ENCODE assay signal across 14 mouse cellular contexts in genomic region chr9:122185953-122186352, GRCm38 (mm10).
A peak's percentile ranks its signal among the peaks of the same experiment; 100 is the strongest.
DNase-seq lines count a peak whose midpoint lies in the region; ATAC-seq lines count a peak whose summit lies in the region.
"Had no signal": no experiment of that assay in that cellular context is flagged by ENCODE, and none has a peak within 500 bp of the region (broad histone marks: within the 10 kb centered on the region; RNA-seq: fewer than 3 reads in every experiment).

No protein-coding gene starts in this region.

- peaks cover 41% of the 10 kb centered on the region for H3K4me1 ChIP-seq in heart, embryonic 12.5 days (replicated peaks)
- peaks cover 30% of the 10 kb centered on the region for H3K4me1 ChIP-seq in brown adipose tissue, adult 24 weeks (ENCODE audit: control insufficient read depth, insufficient read depth, insufficient read length, low read length)
- H3K4me1 ChIP-seq in intestine, embryonic 16.5 days (ENCODE audit: control insufficient read depth, insufficient read depth, low read length) = peaks cover 12% of the 10 kb centered on the region
- H3K4me1 ChIP-seq: midbrain, embryonic 12.5 days had no signal

- no peaks in the 10 kb centered on the region for H3K27me3 ChIP-seq in heart, embryonic 12.5 days (replicated peaks)
- no peaks in the 10 kb centered on the region for H3K27me3 ChIP-seq in intestine, embryonic 16.5 days (replicated peaks; ENCODE audit: control insufficient read depth, insufficient read depth, low read length)
- H3K27me3 ChIP-seq: midbrain, embryonic 12.5 days had no signal

- DNase-seq in heart, adult 18-20 months = peak; percentile 54 to 56
- peak; percentile 37 for DNase-seq in kidney, postnatal 10 days
- DNase-seq in kidney, adult 9 months = no peak
- DNase-seq in retina, postnatal 1 day = no peak
- no peak for DNase-seq in frontal cortex, postnatal 10 days (ENCODE audit: low spot score in 2 of 2)
- DNase-seq: adrenal gland, postnatal 25 days; B cell, adult 2 months; lung, postnatal 10 days; thymus, adult 2 months had no signal

- no peaks in the 10 kb centered on the region for H3K9me3 ChIP-seq in heart, embryonic 12.5 days (replicated peaks)
- H3K9me3 ChIP-seq in intestine, embryonic 16.5 days (ENCODE audit: control insufficient read depth, low read length) = no peaks in the 10 kb centered on the region
- H3K9me3 ChIP-seq: G1E; midbrain, embryonic 12.5 days had no signal

- no peak overlapping the region for H3K27ac ChIP-seq in heart, embryonic 12.5 days (ENCODE audit: poor library complexity, severe bottlenecking)
- H3K27ac ChIP-seq in brown adipose tissue, adult 24 weeks (replicated peaks; ENCODE audit: low read depth, low read length) = peak overlapping the region; percentile 86
- H3K27ac ChIP-seq in intestine, embryonic 16.5 days (ENCODE audit: low read length) = peak overlapping the region; percentile 42
- H3K27ac ChIP-seq: midbrain, embryonic 12.5 days had no signal

- 82% methylated on average over 6 of the region's 6 CpGs for WGBS in heart, embryonic 12.5 days
- WGBS in intestine, embryonic 16.5 days = 85% methylated on average over 6 of the region's 6 CpGs

- no peak overlapping the region for H3K4me3 ChIP-seq in heart, embryonic 12.5 days
- H3K4me3 ChIP-seq in brown adipose tissue, adult 24 weeks (ENCODE audit: insufficient read depth, low read depth, low read length) = no peak overlapping the region
- no peak overlapping the region for H3K4me3 ChIP-seq in intestine, embryonic 16.5 days (ENCODE audit: low read length)
- H3K4me3 ChIP-seq: midbrain, embryonic 12.5 days had no signal

- H3K36me3 ChIP-seq in heart, embryonic 12.5 days = no peaks in the 10 kb centered on the region
- H3K36me3 ChIP-seq in intestine, embryonic 16.5 days (ENCODE audit: control insufficient read depth, insufficient read depth, low read length) = no peaks in the 10 kb centered on the region
- H3K36me3 ChIP-seq: G1E; midbrain, embryonic 12.5 days had no signal

- H3K9ac ChIP-seq in heart, embryonic 12.5 days = no peak overlapping the region
- H3K9ac ChIP-seq in intestine, embryonic 16.5 days (ENCODE audit: low read depth, low read length) = no peak overlapping the region
- H3K9ac ChIP-seq: midbrain, embryonic 12.5 days had no signal

- no peak overlapping the region for H3K4me2 ChIP-seq in heart, embryonic 12.5 days
- no peak overlapping the region for H3K4me2 ChIP-seq in intestine, embryonic 16.5 days (ENCODE audit: low read depth, low read length)
- H3K4me2 ChIP-seq: midbrain, embryonic 12.5 days had no signal

- ATAC-seq in heart, embryonic 12.5 days (ENCODE audit: insufficient number of reproducible peaks, low FRiP score) = no peak
- ATAC-seq in intestine, embryonic 16.5 days = no peak

Comparison
In these comparisons a context has a peak if more than half of its experiments do, and no peak if none do; other contexts are left out.
1. DNase-seq: peak in heart, adult 18-20 months (2 of 2) and kidney, postnatal 10 days (single experiment); none in kidney, adult 9 months (single experiment), retina, postnatal 1 day (single experiment) and frontal cortex, postnatal 10 days (0 of 2).